In the genomic region with DNA sequence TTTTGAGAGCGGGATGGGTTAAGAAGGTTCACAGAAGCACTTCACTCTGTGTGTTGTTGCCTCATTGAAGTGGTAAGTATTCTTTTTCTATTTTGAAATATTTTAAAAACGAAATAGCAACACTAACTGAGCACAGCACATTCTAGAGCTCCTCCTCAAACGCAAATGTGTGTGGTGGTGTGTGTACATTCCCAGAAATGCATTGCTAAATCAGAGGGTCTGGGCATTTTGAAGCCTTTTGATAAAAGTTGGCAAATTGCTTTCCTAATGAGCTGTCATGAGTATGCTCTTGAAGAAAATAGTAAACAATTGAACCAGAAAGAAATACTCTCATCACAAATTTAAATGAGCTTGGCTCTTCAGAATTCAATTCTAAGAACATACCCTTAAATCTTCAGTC, we compare ENCODE assay signal across 28 mouse cellular contexts.
DNase-seq lines count a peak whose midpoint lies in the region; ATAC-seq and TF ChIP-seq lines count a peak whose summit lies in the region.
"Had no signal": no experiment of that assay in that cellular context is flagged by ENCODE, and none has a peak within 500 bp of the region (broad histone marks: within the 10 kb centered on the region; RNA-seq: fewer than 3 reads in every experiment).

No protein-coding gene starts in this region.

- no peaks in the 10 kb centered on the region for H3K9me3 ChIP-seq in lung, embryonic 14.5 days (ENCODE audit: low read depth, low read length)
- H3K9me3 ChIP-seq in lung, embryonic 16.5 days (ENCODE audit: control insufficient read depth, low read length) = no peaks in the 10 kb centered on the region
- H3K9me3 ChIP-seq: embryonic facial prominence, embryonic 13.5 days; embryonic facial prominence, embryonic 15.5 days; forebrain, embryonic 10.5 days; forebrain, embryonic 12.5 days; G1E had no signal

- H3K4me1 ChIP-seq in lung, embryonic 14.5 days (ENCODE audit: insufficient read depth) = no peaks in the 10 kb centered on the region
- H3K4me1 ChIP-seq in lung, embryonic 16.5 days (replicated peaks; ENCODE audit: control insufficient read depth, insufficient read depth, low read length) = no peaks in the 10 kb centered on the region
- H3K4me1 ChIP-seq: embryonic facial prominence, embryonic 13.5 days; embryonic facial prominence, embryonic 15.5 days; forebrain, embryonic 10.5 days; forebrain, embryonic 12.5 days had no signal

- H3K27ac ChIP-seq in lung, embryonic 14.5 days (ENCODE audit: low read depth) = no peak overlapping the region
- H3K27ac ChIP-seq in lung, embryonic 16.5 days (ENCODE audit: low read length) = peak overlapping the region; percentile 68
- H3K27ac ChIP-seq: embryonic facial prominence, embryonic 13.5 days; embryonic facial prominence, embryonic 15.5 days; forebrain, embryonic 10.5 days; forebrain, embryonic 12.5 days had no signal

- H3K36me3 ChIP-seq in lung, embryonic 14.5 days (ENCODE audit: insufficient read depth) = no peaks in the 10 kb centered on the region
- no peaks in the 10 kb centered on the region for H3K36me3 ChIP-seq in lung, embryonic 16.5 days (ENCODE audit: control insufficient read depth, insufficient read depth, low read length)
- H3K36me3 ChIP-seq: embryonic facial prominence, embryonic 13.5 days; embryonic facial prominence, embryonic 15.5 days; forebrain, embryonic 10.5 days; forebrain, embryonic 12.5 days; G1E had no signal

- no peak for TF ChIP-seq POLR2A in brain, embryonic 14.5 days (IDR thresholded peaks at IDR 0.05; ENCODE audit: borderline replicate concordance, extremely low read depth, insufficient read depth, insufficient read length, poor library complexity, severe bottlenecking)

- H3K4me3 ChIP-seq in lung, embryonic 14.5 days (ENCODE audit: low read depth, low read length) = no peak overlapping the region
- H3K4me3 ChIP-seq in lung, embryonic 16.5 days (ENCODE audit: low read length) = no peak overlapping the region
- H3K4me3 ChIP-seq: embryonic facial prominence, embryonic 13.5 days; embryonic facial prominence, embryonic 15.5 days; erythroblast, embryonic 14.5 days; forebrain, embryonic 10.5 days; forebrain, embryonic 12.5 days had no signal

- ATAC-seq in lung, embryonic 14.5 days (ENCODE audit: insufficient read depth) = peak; percentile 75
- peak; percentile 95 for ATAC-seq in lung, embryonic 16.5 days (ENCODE audit: low read depth)
- ATAC-seq: activated CD4-positive, CD25-positive, alpha-beta regulatory T cell, adult 4 months; CD4-positive, CD25-positive, alpha-beta regulatory T cell, adult 4 months; forebrain, embryonic 14.5 days; forebrain, embryonic 16.5 days; Patski had no signal

- H3K4me2 ChIP-seq in lung, embryonic 14.5 days = no peak overlapping the region
- no peak overlapping the region for H3K4me2 ChIP-seq in lung, embryonic 16.5 days (ENCODE audit: low read depth, low read length)
- H3K4me2 ChIP-seq: embryonic facial prominence, embryonic 13.5 days; embryonic facial prominence, embryonic 15.5 days; forebrain, embryonic 12.5 days had no signal

- no peaks in the 10 kb centered on the region for H3K27me3 ChIP-seq in lung, embryonic 14.5 days (ENCODE audit: insufficient read depth, low read length)
- H3K27me3 ChIP-seq in lung, embryonic 16.5 days (ENCODE audit: control insufficient read depth, insufficient read depth, low read depth, low read length) = no peaks in the 10 kb centered on the region
- H3K27me3 ChIP-seq: CH12.LX; embryonic facial prominence, embryonic 13.5 days; embryonic facial prominence, embryonic 15.5 days; forebrain, embryonic 12.5 days; Patski had no signal

- no peak for TF ChIP-seq CTCF in lung, embryonic 14.5 days (IDR thresholded peaks at IDR 0.05; ENCODE audit: low read depth)
- TF ChIP-seq CTCF in brain, embryonic 14.5 days (IDR thresholded peaks at IDR 0.05; ENCODE audit: borderline replicate concordance, extremely low read depth, insufficient read depth, insufficient read length) = no peak

- H3K9ac ChIP-seq in lung, embryonic 14.5 days = no peak overlapping the region
- H3K9ac ChIP-seq in lung, embryonic 16.5 days (ENCODE audit: low read length) = no peak overlapping the region
- H3K9ac ChIP-seq: embryonic facial prominence, embryonic 13.5 days; embryonic facial prominence, embryonic 15.5 days; forebrain, embryonic 12.5 days had no signal

- peak; percentile 78 for DNase-seq in lung, embryonic 14.5 days
- DNase-seq in lung, postnatal 36 days = no peak
- no peak for DNase-seq in lung, postnatal 10 days
- DNase-seq in brain, embryonic 14.5 days (ENCODE audit: low read depth) = peak; percentile 35
- DNase-seq: adrenal gland, adult 8-10 months; adrenal gland, postnatal 14 days; adrenal gland, postnatal 36 days; B cell, adult 2 months; cerebellum, adult 11 months; cerebellum, adult 18-20 months; cerebellum, adult 8-10 months; cerebellum, adult 9-11 months; cerebellum, postnatal 14 days; cerebellum, postnatal 36 days; embryo, embryonic 11 days had no signal

- 42% methylated on average over 3 of the region's 3 CpGs for whole genome bisulfite sequencing in lung, embryonic 14.5 days
- 40% methylated on average over 3 of the region's 3 CpGs for WGBS in lung, embryonic 16.5 days

Comparison
In these comparisons a context has a peak if more than half of its experiments do, and no peak if none do; other contexts are left out.
1. DNase-seq: peak in lung, embryonic 14.5 days (single experiment) and brain, embryonic 14.5 days (single experiment); none in lung, postnatal 36 days (single experiment) and lung, postnatal 10 days (single experiment).